Mouse (Mus musculus): ENCODE measurements around the gene Lhx3. TPM values are rescaled to one million over a fixed set of nuclear protein-coding genes. Genes with fewer than 3 reads are reported as not detected.

Lhx3 gene
- total RNA-seq, 1 experiment, result 0.13 TPM

DNA sequence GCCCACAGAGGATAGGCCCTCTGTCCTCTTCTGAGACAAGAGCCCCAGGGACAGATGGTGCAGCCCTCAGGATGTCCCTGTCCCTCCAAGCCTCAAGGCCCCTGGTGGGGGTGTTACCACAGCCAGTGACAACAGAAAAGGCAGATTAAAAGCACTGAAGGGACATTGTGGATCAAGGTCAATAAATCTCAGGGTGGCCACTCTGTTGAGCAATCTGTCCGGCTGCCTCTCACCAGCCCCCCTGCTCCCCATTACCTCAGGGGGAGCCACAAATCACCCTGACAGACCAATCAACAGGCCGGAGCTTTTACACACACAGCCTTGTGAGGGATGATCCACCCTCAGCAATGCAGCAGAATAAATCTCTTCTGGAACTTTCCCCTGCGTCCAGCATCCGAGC lies 32.9 kb downstream of the Lhx3 start:
- H3K9ac ChIP-seq (ENCODE audit: insufficient read depth, low read depth, low read length, poor library complexity, severe bottlenecking), result no peak overlapping the region
- no peaks in the 10 kb centered on the region for H3K36me3 ChIP-seq (ENCODE audit: control insufficient read depth, insufficient read depth, low read length, poor library complexity, severe bottlenecking)
- no peaks in the 10 kb centered on the region for H3K9me3 ChIP-seq (ENCODE audit: control insufficient read depth, insufficient read depth, low read depth, low read length)
- no peak for DNase-seq (ENCODE audit: low read depth, low spot score)
- in situ Hi-C loops (cut with MboI; ENCODE audit: low sequenced_read_pairs in 2 of 2, unreplicated experiment in 2 of 2), result no loop called here
- H3K27ac ChIP-seq (ENCODE audit: insufficient read depth, low read depth, low read length, poor library complexity, severe bottlenecking), result no peak overlapping the region
- H3K4me3 ChIP-seq (ENCODE audit: insufficient read depth in 1 of 2, low read depth in 1 of 2, low read length in 2 of 2, poor library complexity in 1 of 2, severe bottlenecking in 1 of 2), result no peak overlapping the region
- no peak for TF ChIP-seq ZNF384 (IDR thresholded peaks at IDR 0.05; ENCODE audit: low read depth, low read length)
- no peak for TF ChIP-seq ZC3H11A (IDR thresholded peaks at IDR 0.05; ENCODE audit: borderline replicate concordance, low read depth, low read length)
- no peak for TF ChIP-seq HCFC1 (IDR thresholded peaks at IDR 0.05; ENCODE audit: borderline replicate concordance, insufficient read depth, low read length)
- TF ChIP-seq MAFK (IDR thresholded peaks at IDR 0.05; ENCODE audit: insufficient read depth, low read depth, low read length), result no peak
- no peak for TF ChIP-seq CHD2 (IDR thresholded peaks at IDR 0.05; ENCODE audit: low read depth, low read length)
- peaks cover 3 to 17% of the 10 kb centered on the region in 2 experiments; a peak in 1 of 4 replicates for H3K4me1 ChIP-seq (ENCODE audit: control insufficient read depth in 2 of 2, insufficient read depth in 2 of 2, low read length in 2 of 2, poor library complexity in 1 of 2)

DNA sequence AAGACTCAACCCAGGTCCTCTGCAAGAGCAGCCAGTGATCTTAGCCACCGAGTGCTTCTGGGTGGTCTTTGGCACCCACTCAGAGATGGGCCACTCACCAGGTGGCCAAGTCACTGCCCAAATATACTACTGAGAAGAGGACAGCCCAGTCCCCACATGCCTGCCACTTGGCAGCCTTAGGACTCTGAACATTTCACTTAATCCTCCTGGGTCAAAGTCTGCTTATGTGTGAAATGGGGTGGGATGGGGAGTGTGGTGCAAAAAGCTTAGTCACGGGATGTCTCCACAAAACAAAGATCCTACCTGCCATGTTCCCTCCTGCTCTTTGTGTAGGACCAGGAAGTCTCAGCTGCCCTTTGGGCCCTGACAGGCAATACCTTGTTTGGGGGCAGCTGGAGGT lies 35.9 kb downstream of the Lhx3 start:
- H3K27ac ChIP-seq (ENCODE audit: insufficient read depth, low read depth, low read length, poor library complexity, severe bottlenecking), result no peak overlapping the region
- no peak for TF ChIP-seq HCFC1 (IDR thresholded peaks at IDR 0.05; ENCODE audit: borderline replicate concordance, insufficient read depth, low read length)
- no peak for TF ChIP-seq ZNF384 (IDR thresholded peaks at IDR 0.05; ENCODE audit: low read depth, low read length)
- TF ChIP-seq MAFK (IDR thresholded peaks at IDR 0.05; ENCODE audit: insufficient read depth, low read depth, low read length), result no peak
- no peak for TF ChIP-seq CHD2 (IDR thresholded peaks at IDR 0.05; ENCODE audit: low read depth, low read length)
- TF ChIP-seq ZC3H11A (IDR thresholded peaks at IDR 0.05; ENCODE audit: borderline replicate concordance, low read depth, low read length), result no peak
- peaks cover 2 to 10% of the 10 kb centered on the region in 2 experiments; a peak in 1 of 4 replicates for H3K4me1 ChIP-seq (ENCODE audit: control insufficient read depth in 2 of 2, insufficient read depth in 2 of 2, low read length in 2 of 2, poor library complexity in 1 of 2)
- H3K4me3 ChIP-seq (ENCODE audit: insufficient read depth in 1 of 2, low read depth in 1 of 2, low read length in 2 of 2, poor library complexity in 1 of 2, severe bottlenecking in 1 of 2), result no peak overlapping the region
- no peaks in the 10 kb centered on the region for H3K9me3 ChIP-seq (ENCODE audit: control insufficient read depth, insufficient read depth, low read depth, low read length)
- in situ Hi-C loops (cut with MboI; ENCODE audit: low sequenced_read_pairs in 2 of 2, unreplicated experiment in 2 of 2), result no loop called here
- DNase-seq (ENCODE audit: low read depth, low spot score), result no peak
- no peak overlapping the region for H3K9ac ChIP-seq (ENCODE audit: insufficient read depth, low read depth, low read length, poor library complexity, severe bottlenecking)
- no peaks in the 10 kb centered on the region for H3K36me3 ChIP-seq (ENCODE audit: control insufficient read depth, insufficient read depth, low read length, poor library complexity, severe bottlenecking)

DNA sequence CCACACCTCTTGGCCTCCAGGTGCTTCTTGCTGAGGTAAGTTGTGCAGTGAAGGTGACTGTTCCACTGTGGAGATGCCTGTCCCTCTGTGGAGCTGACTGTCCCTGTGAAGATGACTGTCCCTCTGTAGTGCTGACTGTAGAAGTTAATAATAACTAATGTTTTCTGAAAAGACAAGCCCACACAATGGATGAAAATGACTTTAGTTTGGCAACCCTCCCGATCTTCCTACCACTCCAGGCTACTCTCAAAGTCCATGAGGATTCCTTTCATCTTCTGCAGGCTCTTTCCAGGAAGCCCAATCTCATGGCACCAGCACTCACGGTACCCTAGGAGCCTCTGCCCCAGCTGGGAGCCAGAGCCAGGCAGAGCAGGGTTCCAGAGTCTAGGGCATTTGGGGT lies 37.7 kb downstream of the Lhx3 start:
- DNase-seq (ENCODE audit: low read depth, low spot score), result no peak
- H3K4me3 ChIP-seq (ENCODE audit: insufficient read depth in 1 of 2, low read depth in 1 of 2, low read length in 2 of 2, poor library complexity in 1 of 2, severe bottlenecking in 1 of 2), result no peak overlapping the region
- no peak overlapping the region for H3K9ac ChIP-seq (ENCODE audit: insufficient read depth, low read depth, low read length, poor library complexity, severe bottlenecking)
- no peaks in the 10 kb centered on the region for H3K9me3 ChIP-seq (ENCODE audit: control insufficient read depth, insufficient read depth, low read depth, low read length)
- H3K4me1 ChIP-seq (ENCODE audit: control insufficient read depth in 2 of 2, insufficient read depth in 2 of 2, low read length in 2 of 2, poor library complexity in 1 of 2), result peaks cover 2 to 9% of the 10 kb centered on the region in 2 experiments; a peak in 1 of 4 replicates
- H3K36me3 ChIP-seq (ENCODE audit: control insufficient read depth, insufficient read depth, low read length, poor library complexity, severe bottlenecking), result no peaks in the 10 kb centered on the region
- TF ChIP-seq MAFK (IDR thresholded peaks at IDR 0.05; ENCODE audit: insufficient read depth, low read depth, low read length) (no peak), HCFC1 (IDR thresholded peaks at IDR 0.05; ENCODE audit: borderline replicate concordance, insufficient read depth, low read length) (no peak), ZNF384 (IDR thresholded peaks at IDR 0.05; ENCODE audit: low read depth, low read length) (no peak), CHD2 (IDR thresholded peaks at IDR 0.05; ENCODE audit: low read depth, low read length) (no peak), ZC3H11A (IDR thresholded peaks at IDR 0.05; ENCODE audit: borderline replicate concordance, low read depth, low read length) (no peak)
- H3K27ac ChIP-seq (ENCODE audit: insufficient read depth, low read depth, low read length, poor library complexity, severe bottlenecking), result no peak overlapping the region
- in situ Hi-C loops (cut with MboI; ENCODE audit: low sequenced_read_pairs in 2 of 2, unreplicated experiment in 2 of 2), result no loop called here

DNA sequence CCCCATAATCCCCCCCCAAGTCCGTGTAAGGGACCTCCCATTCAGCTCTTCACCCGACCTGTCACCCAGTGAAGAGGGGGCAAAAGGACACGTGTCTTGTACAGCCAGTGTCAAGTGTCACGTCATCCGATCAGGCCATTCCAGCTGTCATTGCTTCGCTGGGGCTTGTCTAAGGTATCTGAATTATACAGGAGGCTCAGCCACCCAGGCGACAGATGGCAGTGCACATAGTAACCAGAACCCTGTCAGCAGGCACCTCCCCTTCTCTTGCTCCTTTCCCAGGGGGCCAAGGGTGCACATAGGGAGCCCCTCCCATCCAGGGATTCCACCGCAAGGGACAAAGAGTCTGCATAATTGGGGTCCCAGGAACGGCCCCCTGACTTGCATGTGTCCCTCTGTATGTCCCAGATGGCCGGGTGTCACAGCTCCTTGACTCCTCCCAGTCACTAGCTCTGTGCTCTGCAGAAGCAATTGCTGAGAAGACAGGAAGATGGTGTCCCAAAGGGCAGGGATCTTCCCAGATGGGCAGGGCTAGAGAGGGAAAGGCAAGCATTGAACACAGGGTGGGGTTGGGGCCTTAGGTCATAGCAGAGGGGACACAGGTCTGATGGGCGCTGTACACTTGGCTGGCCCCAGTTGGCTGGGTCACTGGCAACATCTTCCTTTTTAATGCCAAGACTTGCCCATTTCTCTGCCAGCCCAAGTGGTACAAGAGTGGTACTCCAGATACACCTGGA lies 39.1 kb downstream of the Lhx3 start:
- TF ChIP-seq ZC3H11A (IDR thresholded peaks at IDR 0.05; ENCODE audit: borderline replicate concordance, low read depth, low read length), result no peak
- TF ChIP-seq CHD2 (IDR thresholded peaks at IDR 0.05; ENCODE audit: low read depth, low read length), result no peak
- in situ Hi-C loops (cut with MboI; ENCODE audit: low sequenced_read_pairs in 2 of 2, unreplicated experiment in 2 of 2), result no loop called here
- Histone ChIP-seq H3K27ac (ENCODE audit: insufficient read depth, low read depth, low read length, poor library complexity, severe bottlenecking) (no peak overlapping the region), H3K36me3 (ENCODE audit: control insufficient read depth, insufficient read depth, low read length, poor library complexity, severe bottlenecking) (no peaks in the 10 kb centered on the region), H3K9ac (ENCODE audit: insufficient read depth, low read depth, low read length, poor library complexity, severe bottlenecking) (no peak overlapping the region), H3K4me3 (ENCODE audit: insufficient read depth in 1 of 2, low read depth in 1 of 2, low read length in 2 of 2, poor library complexity in 1 of 2, severe bottlenecking in 1 of 2) (no peak overlapping the region), H3K9me3 (ENCODE audit: control insufficient read depth, insufficient read depth, low read depth, low read length) (no peaks in the 10 kb centered on the region), H3K4me1 (ENCODE audit: control insufficient read depth in 2 of 2, insufficient read depth in 2 of 2, low read length in 2 of 2, poor library complexity in 1 of 2) (peaks cover 2 to 9% of the 10 kb centered on the region in 2 experiments; a peak in 1 of 4 replicates)
- no peak for DNase-seq (ENCODE audit: low read depth, low spot score)

Data from ES-E14 (cell line).